Mouse (Mus musculus) spleen, adult 2 months (tissue): ENCODE measurements around the gene A930002H24Rik.

Experiments
- CTCF ChIP-seq: fragments of 200-500 bp; IDR thresholded peaks from 2 replicates; pipeline ENCODE4 v1.5.1; 2011; ENCODE audit warnings: mild to moderate bottlenecking, inconsistent platforms; ENCODE audit not compliant: insufficient read depth, insufficient read length, insufficient replicate concordance; ENCODE audit errors: extremely low read depth
- POLR2A ChIP-seq: fragments of 200-500 bp; IDR thresholded peaks from 2 replicates; pipeline ENCODE4 v1.6.1; 2011; ENCODE audit warnings: low read depth, low read length, inconsistent platforms

- TF ChIP-seq CTCF, result no peak
- no peak for TF ChIP-seq POLR2A
Observed at GRCm38 (mm10) chr17:63849151-63849550, 14.4 kb downstream of the A930002H24Rik start.
